Mouse (Mus musculus): ENCODE results near the gene Mxra7. TPM values are rescaled to one million over a fixed set of nuclear protein-coding genes. Genes with fewer than 3 reads are reported as not detected.

Mxra7 gene
- polyA plus RNA-seq, 1 experiment: not detected

DNA sequence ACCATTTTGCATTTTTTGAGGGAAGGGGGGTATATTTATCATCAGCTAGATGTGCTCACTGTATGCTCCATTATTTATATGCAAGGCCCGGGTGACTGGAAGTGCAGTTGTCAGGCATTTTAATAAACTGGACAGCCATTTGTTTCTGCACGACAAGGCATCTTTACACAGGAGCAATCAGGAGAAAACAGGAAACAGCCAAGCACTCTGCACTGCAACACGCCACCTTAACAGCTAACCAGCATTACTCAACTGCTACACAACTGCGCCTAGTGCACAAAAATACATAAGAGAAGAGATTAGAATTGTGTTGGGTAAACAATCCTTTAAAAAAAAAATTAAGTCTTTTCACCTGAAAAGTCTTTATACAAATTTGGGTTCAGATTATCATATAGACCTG is 22.2 kb upstream of the Mxra7 start:
- TF ChIP-seq GATA1 (IDR thresholded peaks at IDR 0.05; ENCODE audit: low read length): no peak

DNA sequence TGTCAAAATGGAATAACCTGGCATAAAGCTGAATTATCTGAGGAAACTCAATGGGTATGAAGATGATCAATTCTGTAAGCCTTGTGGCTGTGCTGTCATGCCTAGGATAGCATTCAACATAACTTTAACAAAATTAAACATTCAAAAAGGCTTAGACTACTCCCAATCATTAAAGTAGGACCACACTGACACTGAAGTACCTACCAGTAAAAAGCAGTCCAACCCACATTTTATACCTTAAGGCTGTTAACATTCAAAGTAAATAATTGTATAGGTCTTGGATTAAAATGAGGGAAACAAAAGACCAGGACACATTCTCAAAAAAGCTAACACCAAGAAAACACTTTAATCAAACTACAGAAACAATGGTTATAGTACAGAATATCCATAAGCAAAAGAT is 21.7 kb upstream of the Mxra7 start:
- TF ChIP-seq GATA1 (IDR thresholded peaks at IDR 0.05; ENCODE audit: low read length): no peak

DNA sequence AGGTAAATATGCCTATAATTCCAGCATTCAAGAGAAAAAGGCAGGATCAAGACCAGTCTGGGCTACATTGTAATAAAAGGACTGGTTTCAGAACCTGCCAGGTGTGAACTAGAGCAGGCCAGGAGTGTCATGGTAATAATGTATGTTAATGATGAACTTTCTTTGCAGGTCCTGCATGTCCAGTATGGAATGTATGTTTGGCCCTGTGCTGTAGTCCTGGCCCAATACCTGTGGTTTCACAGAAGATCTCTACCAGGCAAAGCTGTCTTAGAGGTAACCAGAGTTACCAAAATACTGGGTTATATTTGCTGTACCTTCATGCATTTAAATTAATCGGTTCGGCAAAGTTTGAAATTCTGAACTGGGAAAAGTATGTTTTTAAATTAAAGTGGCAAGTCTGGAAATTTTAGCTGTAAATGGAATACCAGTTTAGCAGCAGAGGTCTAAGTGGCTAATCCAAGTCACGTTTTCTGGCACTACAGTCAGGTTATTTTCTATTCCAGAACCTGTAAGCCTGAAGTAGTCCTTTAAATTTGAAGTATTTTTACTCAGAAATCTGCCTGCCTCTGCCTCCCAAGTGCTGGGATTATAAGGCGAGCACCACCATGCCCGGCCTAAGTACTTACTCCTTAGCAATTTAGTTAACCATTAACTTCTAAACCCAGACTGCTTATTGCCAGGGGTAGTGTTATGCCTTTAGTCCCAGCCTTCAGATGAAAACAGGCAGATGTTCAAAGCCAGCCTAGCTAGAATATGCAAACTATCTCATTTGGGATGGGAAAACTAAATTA is 20.4 kb upstream of the Mxra7 start:
- TF ChIP-seq GATA1 (IDR thresholded peaks at IDR 0.05; ENCODE audit: low read length): no peak

DNA sequence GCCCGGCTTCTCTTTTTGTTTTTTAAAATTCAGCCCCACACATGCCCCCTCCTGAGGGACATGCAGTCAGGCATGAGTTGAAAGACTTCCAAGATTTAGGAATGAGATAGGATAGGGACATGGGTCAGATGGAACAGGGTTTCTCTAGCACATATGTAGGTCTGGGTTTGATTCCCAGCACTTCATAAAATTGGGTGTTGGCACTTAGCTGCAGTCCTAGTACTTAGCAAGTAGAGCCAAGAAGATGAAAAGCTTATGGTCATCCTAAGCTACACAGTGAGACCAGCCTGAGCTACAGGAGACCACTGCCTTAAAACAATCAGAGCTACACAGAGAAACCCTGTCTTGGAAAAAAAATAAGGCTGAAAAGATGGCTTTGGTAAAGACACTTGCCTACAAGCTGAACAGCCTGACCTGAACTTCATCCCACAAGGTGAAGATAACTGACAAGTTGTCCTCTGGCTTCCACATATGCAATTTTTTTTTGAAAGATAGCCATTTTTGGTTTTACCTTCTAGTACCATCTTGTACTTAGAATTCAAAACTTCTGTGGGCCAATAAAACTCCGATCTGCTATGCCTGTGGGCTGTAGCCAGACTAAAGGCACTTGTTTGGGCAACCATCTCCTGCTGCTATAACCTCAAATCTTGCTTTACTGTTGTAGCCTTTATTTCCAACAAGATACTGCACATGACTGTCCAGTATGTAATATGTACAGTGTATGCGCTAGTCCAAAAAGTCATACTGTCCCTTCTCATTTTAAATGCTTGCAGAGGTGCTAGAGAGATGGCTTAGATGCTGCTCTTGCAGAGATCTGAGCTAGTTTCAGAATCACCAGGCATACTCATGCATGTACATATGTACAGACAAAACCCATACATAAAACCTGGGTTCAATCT is 19.6 kb upstream of the Mxra7 start:
- no peak for TF ChIP-seq GATA1 (IDR thresholded peaks at IDR 0.05; ENCODE audit: low read length)

DNA sequence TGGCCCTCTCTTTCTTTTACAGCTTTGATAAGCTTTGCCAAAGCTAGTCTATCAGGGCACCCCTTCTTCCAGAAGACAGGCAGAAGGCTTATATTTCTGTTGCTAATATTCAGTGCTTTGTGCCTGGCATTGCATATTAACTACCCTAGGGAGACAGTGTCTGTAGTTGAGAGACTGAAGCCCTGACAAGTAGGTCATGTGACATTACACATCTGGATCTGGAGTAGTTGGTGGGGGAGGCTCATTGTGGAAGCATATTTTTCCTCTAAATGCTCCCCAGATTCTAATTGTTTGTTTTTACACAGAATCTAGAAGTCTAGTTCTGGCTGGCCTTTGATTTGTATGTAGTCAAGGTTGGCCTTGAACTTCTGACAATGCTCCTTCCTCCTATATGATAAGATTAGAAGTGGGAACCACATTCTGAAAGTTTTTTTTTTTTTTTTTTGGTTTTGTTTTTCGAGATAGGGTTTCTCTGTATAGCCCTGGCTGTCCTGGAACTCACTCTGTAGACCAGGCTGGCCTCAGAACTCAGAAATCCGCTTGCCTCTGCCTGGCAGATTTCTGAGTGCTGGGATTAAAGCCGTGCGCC is 18.8 kb upstream of the Mxra7 start:
- no peak for TF ChIP-seq GATA1 (IDR thresholded peaks at IDR 0.05; ENCODE audit: low read length)

DNA sequence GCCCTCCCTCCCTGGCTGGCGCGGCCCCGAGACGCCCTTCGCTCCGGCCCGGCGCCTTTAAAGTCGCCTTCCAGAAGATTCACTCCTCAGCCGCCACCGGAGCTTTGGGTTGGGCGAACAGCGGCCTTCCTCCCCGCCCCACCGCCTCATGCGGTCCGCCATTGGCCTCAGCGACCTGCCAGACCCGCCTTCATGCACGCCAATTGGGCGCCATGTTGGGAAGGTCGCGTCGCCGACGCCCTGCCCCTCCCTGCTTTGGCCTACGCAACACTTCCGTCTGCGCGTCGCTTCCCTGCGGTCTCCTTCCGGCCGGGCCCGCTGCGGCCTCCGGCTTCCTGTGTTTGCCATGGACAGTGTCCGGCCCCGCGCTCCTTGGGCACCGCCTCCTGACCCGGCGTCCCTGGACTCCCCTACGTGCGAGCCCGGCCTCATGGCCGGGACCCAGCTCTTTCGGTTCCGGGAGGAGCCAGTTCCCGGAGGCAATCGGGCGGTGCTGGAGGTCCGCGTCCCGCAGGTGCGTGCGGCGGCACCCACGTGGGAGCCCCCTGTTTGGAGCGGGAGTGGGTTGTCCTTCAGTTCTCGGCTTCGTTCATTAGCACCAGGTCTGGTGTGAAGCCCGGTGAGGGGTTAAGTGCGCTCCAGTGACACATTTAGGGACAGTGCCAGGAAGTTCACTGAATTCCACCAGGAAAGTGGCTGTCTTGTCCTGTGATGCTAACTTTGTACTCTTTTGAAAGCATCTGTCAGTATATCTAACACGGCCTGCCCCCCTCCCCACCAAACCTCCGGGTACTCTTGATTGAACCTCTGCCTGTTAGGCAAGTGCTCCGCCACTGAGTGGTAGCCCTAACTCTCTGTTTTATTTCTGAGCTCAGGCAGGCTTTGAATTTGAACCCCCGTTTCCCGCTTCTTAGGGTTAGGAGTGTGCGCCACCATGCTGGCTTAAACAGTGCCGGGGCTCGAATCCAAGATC is 15.7 kb upstream of the Mxra7 start, which contains the start of the genes Mettl23 and Jmjd6:
TSS of gene Mettl23 (plus strand) at position 18 of the 973 bp plus-strand sequence.
TSS of gene Jmjd6 (minus strand) at position 189 of the 973 bp plus-strand sequence.
- TF ChIP-seq GATA1 (IDR thresholded peaks at IDR 0.05; ENCODE audit: low read length): no peak

DNA sequence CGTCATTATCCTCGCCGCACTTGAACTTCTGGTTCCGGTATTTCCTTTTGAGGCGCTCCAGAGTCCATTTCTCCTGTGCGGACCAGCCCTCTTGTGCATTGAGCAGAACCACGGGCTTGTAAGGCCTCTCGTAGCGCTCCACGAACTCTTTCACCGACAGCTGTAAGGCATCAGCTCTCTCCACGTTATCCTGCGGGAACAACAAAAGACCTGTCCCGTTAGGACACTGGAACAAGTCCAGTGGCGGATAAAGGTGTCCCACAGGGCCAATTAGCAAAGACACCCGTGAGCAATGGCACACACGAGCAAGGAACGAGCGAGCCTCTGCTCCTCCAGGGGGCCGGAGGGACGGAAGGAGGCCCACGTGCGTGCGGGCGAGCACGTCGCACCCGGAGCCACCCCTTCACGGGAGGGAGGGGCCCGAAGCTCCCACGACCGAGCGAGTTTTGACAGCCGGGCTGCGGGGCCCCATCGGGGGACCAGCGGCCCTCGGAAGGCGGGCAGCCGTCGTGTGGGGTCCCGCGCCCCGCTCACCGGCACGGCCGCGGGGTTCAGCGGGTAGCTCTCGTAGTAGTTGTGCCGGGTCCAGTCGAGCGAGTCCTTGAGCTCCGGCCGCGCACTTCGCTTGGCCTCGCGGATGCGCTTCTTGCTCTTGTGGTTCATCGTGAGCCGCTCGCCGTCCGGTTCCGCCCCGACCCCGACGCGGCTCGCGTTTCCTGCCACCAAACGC is 14.8 kb upstream of the Mxra7 start:
- TF ChIP-seq GATA1 (IDR thresholded peaks at IDR 0.05; ENCODE audit: low read length): no peak

DNA sequence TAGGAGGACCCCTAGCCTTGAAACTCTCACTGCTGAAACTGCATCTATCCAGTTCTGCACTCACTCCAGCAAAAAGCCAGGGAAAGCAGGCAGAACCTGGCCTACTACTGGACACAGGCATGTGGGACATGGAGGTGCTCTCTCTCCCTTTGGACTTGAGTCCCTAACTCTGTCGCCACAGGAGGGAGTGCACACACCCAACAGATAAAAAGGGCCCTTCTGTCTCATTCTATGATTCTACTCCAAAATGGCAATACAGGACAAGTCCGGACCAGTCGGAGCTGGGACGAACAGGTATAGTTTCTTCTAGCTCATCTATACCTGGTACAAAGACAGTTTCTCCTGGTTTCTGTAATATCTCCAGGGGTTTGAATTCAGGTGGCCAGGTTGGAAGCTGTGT is 12.9 kb upstream of the Mxra7 start:
- TF ChIP-seq GATA1 (IDR thresholded peaks at IDR 0.05; ENCODE audit: low read length): no peak

DNA sequence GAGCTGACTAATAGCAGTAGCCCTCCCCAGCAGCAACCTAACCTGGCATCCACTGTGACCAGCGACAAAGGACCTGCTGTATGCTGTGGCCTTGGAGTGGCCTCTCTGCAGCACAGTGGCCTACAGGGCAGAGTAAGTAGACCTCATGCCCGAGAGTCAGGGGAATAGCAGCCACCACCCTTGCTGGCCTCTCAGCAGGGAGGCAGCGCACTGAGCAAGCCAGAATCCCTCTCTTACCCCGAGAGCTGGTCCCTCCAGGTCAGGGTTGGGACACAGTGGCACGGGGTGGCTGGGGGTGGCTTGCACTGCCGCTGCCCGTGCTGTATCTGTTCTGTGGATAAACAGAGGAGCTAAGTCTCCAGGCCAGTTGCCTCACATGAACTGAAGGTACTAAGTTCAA is 11.8 kb upstream of the Mxra7 start:
- no peak for TF ChIP-seq GATA1 (IDR thresholded peaks at IDR 0.05; ENCODE audit: low read length)

DNA sequence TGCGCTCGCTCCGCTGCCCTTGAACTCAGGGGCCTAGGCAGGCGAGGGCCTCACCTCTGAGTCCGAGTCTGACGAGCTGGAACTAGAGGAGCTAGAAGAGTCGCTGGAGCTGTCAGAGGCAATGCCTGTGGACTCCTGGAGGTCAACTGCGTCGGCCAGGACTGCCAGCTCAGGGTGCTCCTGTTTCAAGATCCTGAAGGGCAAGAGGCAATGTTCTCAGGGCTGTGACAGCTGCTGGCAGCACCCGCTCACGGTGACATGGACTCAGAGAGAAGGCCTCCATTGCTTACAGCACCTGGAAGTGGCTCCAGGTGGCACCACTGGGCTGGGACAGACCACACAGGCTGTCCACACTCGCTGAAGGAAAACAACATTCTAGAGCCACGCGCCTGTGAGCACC is 11.1 kb upstream of the Mxra7 start:
- TF ChIP-seq GATA1 (IDR thresholded peaks at IDR 0.05; ENCODE audit: low read length): no peak

DNA sequence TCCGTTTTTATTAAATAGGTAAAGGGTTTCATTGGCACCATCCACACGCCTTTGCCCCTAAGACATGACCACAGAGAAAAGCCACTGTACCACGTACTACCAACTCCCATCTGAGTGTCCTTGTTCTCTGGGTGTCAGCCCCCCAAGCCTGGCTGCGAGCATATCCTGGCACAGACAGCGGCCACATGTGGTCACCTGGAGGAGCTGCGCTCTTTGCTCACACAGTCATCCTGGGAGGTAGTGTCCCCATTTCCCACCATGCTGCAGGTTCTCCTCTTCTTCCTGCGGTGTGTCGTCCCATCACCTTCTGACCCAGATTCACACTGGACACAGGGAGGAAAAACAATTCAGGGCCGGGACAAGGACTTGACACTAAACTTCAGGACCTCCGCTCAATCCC is 9.6 kb upstream of the Mxra7 start:
- no peak for TF ChIP-seq GATA1 (IDR thresholded peaks at IDR 0.05; ENCODE audit: low read length)

DNA sequence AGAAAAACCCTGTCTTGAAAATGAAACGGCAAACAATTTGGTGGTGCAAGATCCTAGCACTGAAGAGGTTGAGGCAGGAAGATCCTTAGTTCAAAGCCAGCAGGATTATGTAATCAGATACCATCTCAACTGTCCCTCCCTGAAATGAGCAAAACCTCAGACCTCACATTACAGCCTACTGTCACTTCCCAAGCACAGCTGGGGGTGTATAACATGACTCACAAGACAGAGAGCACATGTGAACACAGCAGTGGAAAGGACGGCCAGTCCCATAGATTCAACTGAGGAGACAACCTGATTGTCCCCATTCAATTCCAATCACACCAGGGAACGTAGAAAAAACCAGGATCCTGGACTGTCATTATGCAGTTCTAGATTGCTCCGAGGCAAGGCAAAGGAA is 8.4 kb upstream of the Mxra7 start:
- no peak for TF ChIP-seq GATA1 (IDR thresholded peaks at IDR 0.05; ENCODE audit: low read length)

DNA sequence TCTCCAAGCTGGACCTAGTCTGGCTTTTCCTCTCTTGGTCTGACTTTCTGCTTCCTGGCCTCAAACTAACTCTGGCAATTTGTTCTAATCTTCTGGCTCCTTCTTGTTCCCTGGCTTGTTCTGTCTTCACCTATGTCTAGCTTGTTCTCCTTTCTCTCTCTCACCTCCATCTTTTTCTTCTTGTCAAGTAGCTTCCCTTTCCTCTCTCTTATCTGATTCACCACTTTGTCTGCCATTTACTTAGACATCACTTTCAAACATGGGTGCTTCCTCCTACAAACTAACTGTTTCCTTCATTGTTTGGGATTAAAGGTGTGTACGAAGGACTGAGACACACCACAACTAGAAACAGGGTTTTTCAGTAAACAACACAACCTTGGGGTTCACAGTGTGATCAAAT is 7.1 kb upstream of the Mxra7 start:
- no peak for TF ChIP-seq GATA1 (IDR thresholded peaks at IDR 0.05; ENCODE audit: low read length)

DNA sequence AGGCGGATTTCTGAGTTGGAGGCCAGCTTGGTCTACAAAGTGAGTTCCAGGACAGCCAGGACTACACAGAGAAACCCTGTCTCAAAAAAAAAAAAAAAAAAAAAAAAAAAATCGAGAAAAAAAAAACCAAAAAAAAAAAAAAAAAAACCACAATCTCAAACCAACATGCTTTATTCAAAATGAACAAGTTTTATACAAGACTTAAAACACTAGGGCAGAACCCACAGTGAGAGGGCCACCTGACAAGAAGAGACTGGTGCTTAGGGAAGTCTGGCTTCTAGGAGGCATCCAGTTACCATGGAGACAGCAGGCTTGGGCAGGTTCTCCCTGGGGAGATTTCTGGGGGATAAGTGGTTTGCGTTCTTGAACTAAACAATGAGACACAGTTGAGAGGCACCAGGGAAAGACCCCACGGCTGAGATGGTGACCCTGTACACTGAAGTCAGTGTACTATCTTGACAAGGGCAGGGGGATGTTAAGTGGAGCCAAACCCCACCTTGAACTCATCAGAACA is 4.4 kb upstream of the Mxra7 start:
- no peak for TF ChIP-seq GATA1 (IDR thresholded peaks at IDR 0.05; ENCODE audit: low read length)

All from G1E-ER4 (cell line).